Mouse (Mus musculus): ENCODE measurements around the gene Neurod2.

The Neurod2 gene

DNA sequence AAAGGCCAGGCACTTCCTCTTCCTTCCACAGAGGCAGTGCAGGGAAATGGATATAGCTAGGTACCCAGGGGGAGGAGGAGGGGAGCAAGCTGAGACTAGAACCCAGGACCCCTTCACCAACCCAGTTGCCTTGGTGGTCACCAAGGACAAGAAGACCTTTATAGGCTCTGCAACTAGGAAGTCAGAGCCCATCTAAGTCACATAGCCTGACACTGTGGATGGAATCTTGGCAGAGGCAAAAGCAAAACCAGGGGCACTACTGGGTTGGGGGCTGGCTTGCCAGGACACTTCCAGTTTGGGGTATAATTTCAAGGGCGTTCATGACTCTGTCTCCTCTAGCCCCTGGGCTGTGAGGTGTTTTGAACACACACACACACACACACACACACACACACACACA lies 2.0 kb upstream of the Neurod2 start:
- peak; percentile 57 for DNase-seq

- DNase-seq = peak; percentile 62
Measured at GRCm38 (mm10) chr11:98330745-98331204, 1.3 kb upstream of the Neurod2 start.

DNA sequence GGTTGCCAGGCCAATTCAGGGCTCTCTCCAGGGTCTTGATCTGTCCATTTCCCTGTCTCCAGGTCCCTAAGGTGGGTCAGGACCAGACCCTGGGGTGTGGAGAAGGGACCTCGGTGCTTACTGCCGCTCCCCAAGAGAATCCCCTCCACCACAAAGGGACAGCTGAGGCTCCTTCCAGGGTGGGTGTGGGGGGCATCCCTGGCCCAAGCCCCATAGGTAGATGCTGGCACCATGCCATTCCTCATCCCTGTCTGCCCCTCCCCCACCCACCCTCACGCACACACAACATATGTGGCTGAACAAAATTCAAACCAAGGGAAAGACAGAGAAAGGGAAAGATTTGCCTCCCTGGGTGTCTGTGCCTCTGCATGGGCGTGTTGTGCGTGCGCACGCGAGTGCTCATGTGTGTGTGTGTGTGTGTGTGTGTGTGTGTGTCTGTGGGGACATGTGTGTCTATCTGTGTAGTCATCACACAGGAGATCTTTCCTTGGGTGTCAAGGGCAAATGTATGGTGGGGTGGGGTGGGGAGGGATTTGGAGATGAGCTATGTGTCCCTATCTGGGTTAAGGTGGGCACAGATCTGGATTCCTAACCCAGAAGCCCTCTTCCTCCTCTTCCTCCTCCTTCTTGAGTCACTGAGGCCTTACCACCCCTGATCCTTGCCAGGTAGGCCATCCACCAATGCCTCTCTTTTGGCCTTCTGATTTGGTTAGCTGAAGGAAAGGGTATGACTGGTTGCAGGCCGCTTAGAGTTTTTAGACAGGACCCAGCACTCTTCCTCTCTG lies 704 bp upstream of the Neurod2 start:
- DNase-seq = peak; percentile 86

- DNase-seq = peak; percentile 78
Measured at GRCm38 (mm10) chr11:98328371-98329069, 928 bp downstream of the Neurod2 start.

GRCm38 (mm10) chr11:98328031-98328370 lies 1.4 kb downstream of the Neurod2 start:
- peak; percentile 78 for DNase-seq

DNA sequence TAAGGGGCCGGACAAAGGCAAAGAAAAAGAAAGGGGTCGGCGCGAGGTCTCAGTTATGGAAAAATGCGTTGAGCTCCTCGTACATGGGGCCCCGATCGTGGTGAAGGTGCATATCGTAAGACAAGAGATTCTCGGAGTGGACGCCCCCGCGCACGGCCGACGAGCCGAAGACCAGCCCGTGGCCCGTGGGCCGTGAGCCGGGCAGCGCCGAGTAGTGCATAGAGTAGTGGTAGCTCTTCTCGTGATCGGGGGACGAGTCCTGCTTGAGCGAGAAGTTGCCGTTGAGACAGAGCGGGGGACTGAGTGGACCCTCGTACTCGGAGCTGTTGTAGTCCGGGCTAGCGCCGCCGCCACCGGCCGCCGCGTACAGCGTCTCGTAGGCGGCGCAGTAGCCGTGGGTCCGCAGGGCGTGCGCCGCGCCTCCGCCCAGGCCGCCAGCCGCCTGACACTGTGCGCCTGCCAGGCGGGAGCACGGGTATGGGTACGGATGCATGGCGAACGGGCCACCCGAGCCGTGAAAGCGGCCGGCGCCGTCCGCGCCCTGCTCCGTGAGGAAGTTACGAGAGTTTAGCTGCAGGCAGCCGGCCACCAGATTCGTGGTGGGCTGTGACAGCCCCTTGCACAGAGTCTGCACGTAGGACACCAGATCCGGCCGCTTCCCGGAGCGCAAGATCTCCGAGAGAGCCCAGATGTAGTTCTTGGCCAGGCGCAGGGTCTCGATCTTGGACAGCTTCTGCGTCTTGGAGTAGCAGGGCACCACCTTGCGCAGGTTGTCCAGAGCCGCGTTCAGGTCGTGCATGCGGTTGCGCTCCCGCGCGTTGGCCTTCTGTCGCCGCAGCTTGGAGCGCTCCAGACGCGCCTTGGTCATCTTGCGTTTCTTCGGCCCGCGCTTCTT lies 2.1 kb downstream of the Neurod2 start:
- peak; percentile 60 for DNase-seq

GRCm38 (mm10) chr11:98326741-98327135 lies 2.7 kb downstream of the Neurod2 start:
- peak; percentile 57 for DNase-seq

GRCm38 (mm10) chr11:98325821-98326218 lies 3.6 kb downstream of the Neurod2 start:
- peak; percentile 62 for DNase-seq

DNA sequence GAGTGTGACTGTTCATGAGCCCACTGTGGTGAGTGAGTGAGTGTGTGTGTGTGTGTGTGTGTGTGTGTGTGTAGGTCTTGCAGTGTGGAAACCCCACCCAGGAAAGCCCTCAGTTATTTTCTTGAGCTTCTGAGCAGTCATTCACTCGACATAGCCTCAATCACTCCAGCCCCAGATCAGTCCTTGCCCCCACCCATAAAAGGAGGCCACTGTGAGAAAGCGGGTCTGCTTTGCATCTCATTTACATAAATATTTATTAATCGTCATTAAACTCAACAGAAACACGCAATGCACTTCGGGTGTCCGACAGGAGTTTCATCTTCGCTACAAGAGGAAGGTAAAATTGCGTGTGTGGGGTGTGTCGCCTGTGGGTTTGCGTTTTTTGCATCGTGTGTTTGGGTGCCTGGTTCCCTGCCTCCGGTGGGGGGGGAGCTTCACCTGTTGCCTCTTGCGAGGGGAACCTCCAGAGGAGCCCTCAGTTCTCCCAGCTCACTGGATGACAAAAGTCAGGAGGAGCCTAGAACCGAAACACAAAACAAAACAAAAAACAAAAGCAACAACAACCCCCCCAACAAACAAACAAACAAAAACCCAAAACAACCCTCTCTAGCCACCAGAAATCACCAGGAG lies 4.1 kb downstream of the Neurod2 start:
- peak; percentile 64 for DNase-seq

DNA sequence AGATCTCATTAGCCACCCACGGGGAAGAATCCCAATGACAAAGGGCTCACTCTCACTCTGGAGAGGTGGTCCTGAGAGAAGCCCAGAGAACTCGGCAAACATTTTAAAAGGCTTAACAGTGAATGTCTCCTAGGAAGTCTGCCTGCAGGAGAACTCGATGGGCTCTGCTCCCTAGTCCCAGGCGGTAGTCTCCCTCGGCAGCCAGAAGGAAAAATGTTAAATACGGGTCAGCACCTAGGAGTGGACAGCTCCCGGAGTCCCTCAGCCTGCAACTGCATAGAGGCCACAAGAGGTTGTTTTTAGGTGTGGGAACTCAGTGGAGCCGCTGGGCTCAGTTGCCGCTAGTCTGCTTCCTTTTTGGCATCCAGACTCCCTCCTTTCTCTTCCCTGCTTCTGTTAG lies 5.5 kb downstream of the Neurod2 start:
- peak; percentile 47 for DNase-seq

DNA sequence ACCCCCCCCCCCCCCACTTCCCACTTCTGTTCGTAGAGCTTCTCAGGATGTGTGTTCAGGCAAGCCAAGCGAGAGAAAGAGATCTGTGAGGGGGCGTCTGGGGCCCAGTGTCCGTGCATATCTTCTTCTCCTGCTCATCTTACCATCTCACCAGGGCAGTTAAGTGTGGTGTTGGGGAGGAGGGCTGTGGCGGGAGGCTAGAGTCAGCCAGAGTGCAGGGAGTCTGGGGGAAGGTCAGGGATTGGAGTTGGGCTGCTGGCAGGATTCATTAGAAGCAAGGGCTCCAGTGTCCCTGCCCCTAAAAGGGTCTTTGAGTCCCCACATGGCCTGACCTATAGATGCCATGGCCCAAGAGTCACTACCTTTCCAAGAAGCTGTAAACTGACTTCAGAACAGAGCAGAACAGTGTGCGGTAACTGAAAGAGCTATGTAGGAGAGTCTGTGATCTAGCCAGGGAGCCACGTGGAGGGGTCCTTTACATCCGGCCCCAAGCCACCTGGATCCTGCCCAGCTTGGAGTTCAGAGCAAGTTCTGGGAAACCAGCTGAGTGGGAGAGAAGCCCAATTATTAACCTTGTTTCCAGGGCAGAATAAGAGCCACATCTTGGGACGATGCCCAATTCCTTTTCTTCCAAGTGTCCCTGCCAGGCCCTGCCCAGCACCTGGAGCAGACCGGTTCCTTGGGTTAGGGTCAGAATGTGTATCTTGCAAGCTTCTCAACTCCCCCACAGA lies 6.1 kb downstream of the Neurod2 start:
- peak; percentile 71 for DNase-seq

DNA sequence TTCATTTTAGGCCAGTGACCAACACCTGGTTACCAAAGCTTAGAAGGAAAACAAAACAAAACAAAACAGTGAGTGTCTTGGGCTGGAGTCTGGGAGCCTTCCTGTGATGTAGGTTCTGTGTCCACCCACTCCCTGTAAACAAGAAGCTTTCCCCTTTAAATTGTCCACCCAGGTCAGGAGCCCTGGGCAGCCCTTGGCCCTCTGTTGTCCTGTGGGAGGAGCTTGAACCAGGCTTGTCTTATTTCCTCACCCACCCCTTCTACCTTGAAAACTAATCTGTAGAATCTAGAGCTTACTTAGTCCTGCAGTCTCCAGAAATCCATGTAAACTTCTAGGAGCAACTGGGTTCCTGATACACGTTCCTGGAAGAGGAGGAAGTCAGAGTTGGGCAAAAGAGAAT lies 7.3 kb downstream of the Neurod2 start:
- DNase-seq = peak; percentile 60

GRCm38 (mm10) chr11:98321677-98322003 lies 7.8 kb downstream of the Neurod2 start:
- peak; percentile 51 for DNase-seq

DNA sequence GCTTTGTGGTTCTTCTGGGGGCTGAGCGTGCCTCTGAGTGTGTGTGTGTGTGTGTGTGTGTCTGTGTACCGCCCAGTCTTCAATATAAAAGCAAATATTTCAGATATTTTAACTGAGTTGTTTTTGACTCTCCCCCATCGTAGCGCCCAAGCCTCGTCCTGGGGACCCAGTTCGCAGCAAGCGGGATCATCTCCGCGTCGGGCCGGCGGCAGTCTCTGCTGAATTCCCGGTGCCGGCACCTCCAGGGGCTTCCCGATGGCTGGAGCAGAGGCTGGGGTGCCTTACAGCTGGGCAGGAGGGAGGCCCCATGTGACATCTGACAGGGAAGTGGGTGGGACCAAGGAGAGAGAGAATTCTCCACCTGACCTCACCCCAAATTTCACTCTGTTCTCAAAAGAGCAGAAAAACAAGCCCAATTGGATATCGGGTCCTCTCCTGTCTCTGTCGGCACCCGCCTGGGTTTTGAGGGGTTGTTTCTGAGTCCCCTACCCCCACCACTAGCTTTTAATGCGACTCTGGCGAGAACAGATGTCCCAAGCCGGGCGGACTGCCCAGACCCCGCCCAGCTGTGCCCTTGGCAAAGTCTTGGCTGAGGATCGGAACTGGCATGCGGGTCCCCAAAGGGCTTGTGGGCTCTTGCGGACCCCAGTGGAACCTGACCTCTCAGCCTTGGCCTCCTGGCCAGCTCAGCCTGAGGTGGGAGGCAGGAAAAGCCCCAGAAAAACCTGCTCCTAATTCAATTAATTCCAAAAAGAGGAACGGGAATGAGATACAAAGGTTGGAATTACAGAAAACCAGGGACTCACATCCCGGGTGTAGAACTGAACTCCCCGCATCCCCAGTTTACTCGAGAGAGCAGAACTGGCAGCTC lies 8.4 kb downstream of the Neurod2 start:
- DNase-seq = peak; percentile 79

DNA sequence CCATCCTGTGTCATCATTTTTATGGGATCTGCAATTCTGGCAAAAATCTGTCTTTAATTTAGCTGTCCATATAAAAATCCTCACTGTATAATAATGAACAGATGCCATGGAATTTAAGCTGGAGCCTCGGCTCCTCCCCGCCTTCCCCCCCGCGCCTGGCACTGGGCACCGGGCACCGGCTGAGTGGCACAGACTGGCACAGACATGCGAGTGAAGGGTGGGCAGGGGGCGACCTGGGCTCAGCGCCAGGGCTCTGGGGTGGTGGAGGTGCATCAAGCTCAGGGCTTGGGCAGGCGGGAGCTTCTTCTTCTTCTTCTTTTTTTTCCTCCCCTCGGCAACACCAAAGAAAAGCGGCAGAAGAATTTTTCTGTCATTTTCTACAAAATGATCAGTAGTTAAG lies 9.1 kb downstream of the Neurod2 start:
- DNase-seq = peak; percentile 77

DNA sequence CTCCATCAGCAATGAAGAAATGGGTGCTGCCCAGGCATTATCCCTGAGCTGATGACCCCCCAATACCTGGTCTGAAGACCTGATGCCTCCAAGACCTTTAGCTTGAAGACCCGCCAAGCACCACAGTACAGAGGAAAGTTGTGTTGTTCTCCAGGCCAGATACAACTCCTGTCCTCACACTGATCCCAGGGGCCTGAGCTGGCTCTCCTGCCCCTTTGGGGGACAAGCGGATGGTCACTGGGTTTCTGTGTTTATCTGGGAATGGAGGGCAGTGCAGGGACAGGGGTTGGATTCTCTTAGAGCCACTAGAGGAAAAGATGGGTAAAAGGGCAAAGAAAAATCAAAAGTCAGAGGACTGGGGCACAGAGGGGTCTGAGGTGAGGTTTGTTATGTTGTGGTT lies 9.5 kb downstream of the Neurod2 start:
- DNase-seq = peak; percentile 56

DNA sequence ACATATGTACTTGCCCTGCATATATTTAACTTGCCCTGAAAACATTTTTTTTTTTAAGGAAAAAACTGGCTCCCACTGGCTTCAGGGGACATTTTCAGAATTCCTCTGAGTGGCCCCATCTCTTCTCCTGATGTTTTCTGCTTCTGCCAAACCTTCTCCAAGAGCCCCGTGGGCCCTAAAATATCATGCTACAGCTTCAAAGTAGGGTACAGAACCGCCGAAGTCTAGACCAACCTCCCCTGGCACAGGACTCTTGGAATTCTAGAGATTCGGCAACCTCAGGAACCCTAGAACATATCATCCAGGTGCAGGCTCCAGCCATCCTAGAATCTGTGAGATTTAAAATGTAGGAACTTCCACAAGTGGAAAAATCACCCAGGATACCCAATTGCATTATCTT lies 9.9 kb downstream of the Neurod2 start:
- DNase-seq = no peak

GRCm38 (mm10) chr11:98319120-98319519 lies 10.3 kb downstream of the Neurod2 start:
- no peak for DNase-seq

GRCm38 (mm10) chr11:98318421-98319116 lies 10.9 kb downstream of the Neurod2 start:
- peak; percentile 77 for DNase-seq

GRCm38 (mm10) chr11:98317479-98317878 lies 12.0 kb downstream of the Neurod2 start:
- DNase-seq = no peak

Data from cerebellum, adult 9-11 months (tissue).